Mouse (Mus musculus) limb, embryonic 14.5 days (tissue): ENCODE data around the gene Spsb1. TPM values are rescaled to one million over a fixed set of nuclear protein-coding genes. Genes with fewer than 3 reads are reported as not detected.

ENCODE experiments used
- ATAC-seq: fragments of 200-750 bp; cut with Nextera tagmentation; 2 replicates; pipeline ENCODE4 v1.8.0; 2017; ENCODE audit warnings: low read depth, moderate number of reproducible peaks, moderate TSS enrichment; ENCODE audit not compliant: low FRiP score
- DNase-seq: peaks from one replicate; pipeline ENCODE4 v3.0.0-alpha.2; 2015; ENCODE audit warnings: low spot score
- H3K27ac ChIP-seq: fragments of 300-500 bp; sonication (generic); replicated peaks from 2 replicates; pipeline ENCODE4 v1.5.1; 2014; ENCODE audit warnings: low read depth, mild to moderate bottlenecking, low read length, moderate library complexity, mixed read lengths
- H3K27me3 ChIP-seq: fragments of 300-500 bp; sonication (generic); 2 replicates; pipeline ENCODE4 v1.6.1; 2014; ENCODE audit warnings: low read length, mixed read lengths; ENCODE audit not compliant: control insufficient read depth, insufficient read depth
- H3K36me3 ChIP-seq: fragments of 300-500 bp; sonication (generic); 2 replicates; pipeline ENCODE4 v1.6.1; 2014; ENCODE audit warnings: mild to moderate bottlenecking, low read length, moderate library complexity, mixed read lengths; ENCODE audit not compliant: control insufficient read depth, insufficient read depth
- H3K4me1 ChIP-seq: fragments of 300-500 bp; sonication (generic); 2 replicates; pipeline ENCODE4 v1.6.1; 2014; ENCODE audit warnings: antibody characterized with exemption, low read length, mixed read lengths; ENCODE audit not compliant: control insufficient read depth, insufficient read depth
- H3K4me2 ChIP-seq: fragments of 300-500 bp; sonication (generic); replicated peaks from 2 replicates; pipeline ENCODE4 v1.6.1; 2014; ENCODE audit warnings: low read depth, mild to moderate bottlenecking, low read length, moderate library complexity; ENCODE audit not compliant: severe bottlenecking
- H3K4me3 ChIP-seq: fragments of 300-500 bp; sonication (generic); replicated peaks from 2 replicates; pipeline ENCODE4 v1.5.1; 2014; ENCODE audit warnings: low read length
- H3K9ac ChIP-seq: fragments of 300-500 bp; sonication (generic); 2 replicates; pipeline ENCODE4 v1.6.1; 2014; ENCODE audit warnings: mild to moderate bottlenecking, low read depth, low read length, moderate library complexity; ENCODE audit not compliant: severe bottlenecking
- H3K9me3 ChIP-seq: fragments of 300-500 bp; sonication (generic); 2 replicates; pipeline ENCODE4 v1.6.1; 2016; ENCODE audit warnings: low read length; ENCODE audit not compliant: control insufficient read depth
- POLR2A ChIP-seq: fragments of 200-500 bp; IDR thresholded peaks from 2 replicates; pipeline ENCODE4 v1.8.0; 2012; ENCODE audit warnings: inconsistent platforms, mild to moderate bottlenecking, moderate library complexity, borderline replicate concordance; ENCODE audit not compliant: insufficient read depth, insufficient read length; ENCODE audit errors: extremely low read depth
- WGBS: fragments of 180-500 bp; shearing (Covaris S2); extraction: QIAGEN DNeasy Blood & Tissue Kit; methylation state at CpG from one replicate; pipeline ENCODE4 v1.1.7; 2014; 5-methylcytosine and 5-hydroxymethylcytosine counted together
- polyA plus RNA-seq, 2 experiments: library from polyadenylated mRNA; depleted of rRNA in 1 of 2; stranded (reverse) in 1 of 2; unstranded in 1 of 2; fragments of >200 nt; fragmentation: Nextera tagmentation in 1 of 2; extraction: Ambion mirVana in 1 of 2; gene quantifications; 2 replicates each; pipeline versions ENCODE4 v1.2.1 to v1.2.3; 2012 to 2014

Gene Spsb1
- polyA plus RNA-seq, 2 experiments = 18.0 to 19.4 TPM

DNA sequence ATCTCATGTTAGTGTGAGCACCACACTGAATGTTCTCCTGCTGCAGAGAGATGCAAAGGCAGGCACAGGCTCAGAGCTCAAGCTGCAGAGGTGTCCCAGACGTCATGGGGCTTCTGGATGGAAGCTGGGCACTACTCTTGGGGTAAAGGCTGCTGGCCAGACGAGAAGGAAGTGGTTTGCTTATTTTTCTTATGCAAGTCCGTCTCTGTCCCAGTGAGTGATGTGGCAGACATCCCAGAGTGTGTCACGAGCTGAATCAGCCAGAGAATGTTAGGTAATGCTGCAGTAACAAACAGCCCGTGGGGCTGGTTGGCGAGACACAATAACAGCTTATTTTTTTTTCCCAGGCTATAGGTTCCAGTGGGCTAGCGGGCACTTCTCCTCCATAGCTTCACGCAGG lies 96.3 kb downstream of the Spsb1 start:
- H3K4me1 ChIP-seq = peaks cover 32% of the 10 kb centered on the region
- no peak for TF ChIP-seq POLR2A
- DNase-seq (no peak), ATAC-seq (no peak)
- no peak overlapping the region for H3K4me2 ChIP-seq
- no peak overlapping the region for H3K4me3 ChIP-seq
- H3K36me3 ChIP-seq = no peaks in the 10 kb centered on the region
- no peak overlapping the region for H3K9ac ChIP-seq
- WGBS = 66% methylated on average over 8 of the region's 8 CpGs
- H3K27me3 ChIP-seq = no peaks in the 10 kb centered on the region
- H3K9me3 ChIP-seq = no peaks in the 10 kb centered on the region
- no peak overlapping the region for H3K27ac ChIP-seq

DNA sequence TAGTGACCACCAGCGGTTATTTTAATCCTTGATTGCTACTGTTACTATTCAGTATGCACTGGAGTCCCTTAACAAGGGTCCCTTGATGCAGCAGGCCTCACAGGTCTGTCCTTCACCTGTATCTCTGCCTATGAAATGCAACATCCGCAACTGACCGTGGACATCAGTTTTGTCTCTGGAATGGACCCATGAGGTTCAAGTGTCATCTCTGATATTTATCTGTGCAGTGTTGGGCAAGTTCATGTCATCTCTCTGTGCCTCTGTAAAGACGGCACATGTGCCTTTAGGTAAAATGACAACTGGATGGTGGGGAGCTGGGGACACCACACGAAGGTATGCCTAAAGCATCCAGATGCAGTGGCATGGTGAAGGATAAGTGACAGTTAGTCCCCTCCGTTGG lies 96.7 kb downstream of the Spsb1 start:
- 87% methylated on average over 6 of the region's 6 CpGs for WGBS
- no peak for TF ChIP-seq POLR2A
- ATAC-seq = no peak

GRCm38 (mm10) chr4:149857688-149858087 lies 97.2 kb downstream of the Spsb1 start:
- Histone ChIP-seq H3K27me3 (no peaks in the 10 kb centered on the region), H3K27ac (no peak overlapping the region), H3K36me3 (no peaks in the 10 kb centered on the region), H3K9me3 (no peaks in the 10 kb centered on the region), H3K9ac (no peak overlapping the region), H3K4me3 (no peak overlapping the region), H3K4me1 (peaks cover 32% of the 10 kb centered on the region), H3K4me2 (no peak overlapping the region)
- DNase-seq (no peak), ATAC-seq (no peak)
- no peak for TF ChIP-seq POLR2A
- 80% methylated on average over 3 of the region's 3 CpGs for WGBS

More for the DNA sequence above, 96.7 kb downstream of the Spsb1 start:
- Histone ChIP-seq H3K9ac (no peak overlapping the region), H3K27ac (no peak overlapping the region), H3K27me3 (no peaks in the 10 kb centered on the region), H3K4me2 (no peak overlapping the region), H3K4me3 (no peak overlapping the region), H3K4me1 (peaks cover 32% of the 10 kb centered on the region), H3K36me3 (no peaks in the 10 kb centered on the region), H3K9me3 (no peaks in the 10 kb centered on the region)
- no peak for DNase-seq

GRCm38 (mm10) chr4:149855892-149856807 lies 98.7 kb downstream of the Spsb1 start:
- 0 out of 2 replicates have a peak overlapping the region, but pooled peaks have one; percentile 11 for H3K4me2 ChIP-seq
- peak overlapping the region; percentile 79 for H3K27ac ChIP-seq
- peaks cover 32% of the 10 kb centered on the region for H3K4me1 ChIP-seq
- H3K27me3 ChIP-seq = no peaks in the 10 kb centered on the region
- WGBS = 24% methylated on average over 19 of the region's 19 CpGs
- ATAC-seq (peak; percentile 51), DNase-seq (peak; percentile 49)
- no peak overlapping the region for H3K4me3 ChIP-seq
- H3K9me3 ChIP-seq = no peaks in the 10 kb centered on the region
- TF ChIP-seq POLR2A = no peak
- H3K36me3 ChIP-seq = no peaks in the 10 kb centered on the region
- no peak overlapping the region for H3K9ac ChIP-seq

GRCm38 (mm10) chr4:149855180-149855891 lies 99.5 kb downstream of the Spsb1 start:
- H3K36me3 ChIP-seq = no peaks in the 10 kb centered on the region
- no peak overlapping the region for H3K9ac ChIP-seq
- no peaks in the 10 kb centered on the region for H3K27me3 ChIP-seq
- H3K4me2 ChIP-seq = no peak overlapping the region
- no peak for TF ChIP-seq POLR2A
- DNase-seq (no peak), ATAC-seq (no peak)
- no peaks in the 10 kb centered on the region for H3K9me3 ChIP-seq
- H3K27ac ChIP-seq = peak overlapping the region; percentile 79; the same call in 1 of the 2 replicates
- H3K4me1 ChIP-seq = peaks cover 32% of the 10 kb centered on the region
- H3K4me3 ChIP-seq = no peak overlapping the region
- 68% methylated on average over 10 of the region's 10 CpGs for WGBS
